Mouse (Mus musculus) hindbrain, embryonic 15.5 days (tissue): ENCODE measurements around the gene Chsy1. TPM values are rescaled to one million over a fixed set of nuclear protein-coding genes. Genes with fewer than 3 reads are reported as not detected.

Source experiments
- ATAC-seq: fragments of 200-750 bp; cut with Nextera tagmentation; 2 replicates; pipeline ENCODE4 v1.8.0; 2017; ENCODE audit warnings: low read depth, moderate number of reproducible peaks, moderate TSS enrichment; ENCODE audit not compliant: low FRiP score
- H3K27ac ChIP-seq: fragments of 300-500 bp; sonication (generic); replicated peaks from 2 replicates; pipeline ENCODE4 v1.5.1; 2015; ENCODE audit warnings: mild to moderate bottlenecking, inconsistent platforms
- H3K27me3 ChIP-seq: fragments of 300-500 bp; sonication (generic); 2 replicates; pipeline ENCODE4 v1.6.1; 2015; ENCODE audit warnings: control low read depth, inconsistent platforms
- H3K36me3 ChIP-seq: fragments of 300-500 bp; sonication (generic); 2 replicates; pipeline ENCODE4 v1.6.1; 2015; ENCODE audit warnings: control low read depth, inconsistent platforms
- H3K4me1 ChIP-seq: fragments of 300-500 bp; sonication (generic); replicated peaks from 2 replicates; pipeline ENCODE4 v1.6.1; 2015; ENCODE audit warnings: control low read depth, inconsistent platforms
- H3K4me2 ChIP-seq: fragments of 300-500 bp; sonication (generic); 2 replicates; pipeline ENCODE4 v1.6.1; 2015; ENCODE audit warnings: moderate library complexity, mild to moderate bottlenecking, inconsistent platforms
- H3K4me3 ChIP-seq: fragments of 300-500 bp; sonication (generic); 2 replicates; pipeline ENCODE4 v1.5.1; 2015; ENCODE audit warnings: mild to moderate bottlenecking, inconsistent platforms
- H3K9ac ChIP-seq: fragments of 300-500 bp; sonication (generic); 2 replicates; pipeline ENCODE4 v1.6.1; 2015; ENCODE audit warnings: inconsistent platforms
- H3K9me3 ChIP-seq: fragments of 300-500 bp; sonication (generic); 2 replicates; pipeline ENCODE4 v1.6.1; 2016; ENCODE audit warnings: control low read depth, inconsistent platforms
- WGBS: fragments of 180-500 bp; shearing (Covaris S2); methylation state at CpG from one replicate; pipeline ENCODE4 v1.1.7; 2015; 5-methylcytosine and 5-hydroxymethylcytosine counted together
- polyA plus RNA-seq: library from polyadenylated mRNA; unstranded; fragments of >200 nt; fragmentation: Nextera tagmentation; extraction: Ambion mirVana; gene quantifications from 2 replicates; pipeline ENCODE4 v1.2.1, GENCODE M21; 2015

Gene Chsy1
- polyA plus RNA-seq, 1 experiment from 2014 or later = 9.2 TPM

GRCm38 (mm10) chr7:66111211-66111610, 1.9 kb downstream of the Chsy1 start:
- Histone ChIP-seq H3K4me3 (peak overlapping the region; percentile 78), H3K9me3 (no peaks in the 10 kb centered on the region), H3K27me3 (no peaks in the 10 kb centered on the region; the same call in 1 of the 2 replicates), H3K9ac (peak overlapping the region; percentile 79; the same call in 1 of the 2 replicates), H3K36me3 (no peaks in the 10 kb centered on the region), H3K4me1 (peaks cover 49% of the 10 kb centered on the region), H3K4me2 (peak overlapping the region; percentile 96), H3K27ac (0 out of 2 replicates have a peak overlapping the region, but pooled peaks have one; percentile 94)
- 52% methylated on average over 10 of the region's 10 CpGs for WGBS
- ATAC-seq = no peak

- Histone ChIP-seq H3K4me2 (0 out of 2 replicates have a peak overlapping the region, but pooled peaks have one; percentile 1), H3K4me1 (peaks cover 59% of the 10 kb centered on the region), H3K4me3 (no peak overlapping the region), H3K9ac (no peak overlapping the region), H3K36me3 (no peaks in the 10 kb centered on the region), H3K9me3 (no peaks in the 10 kb centered on the region), H3K27me3 (no peaks in the 10 kb centered on the region), H3K27ac (no peak overlapping the region)
- ATAC-seq = no peak
- 84% methylated on average over 3 of the region's 3 CpGs for WGBS
Observed at GRCm38 (mm10) chr7:66113561-66113960, 4.2 kb downstream of the Chsy1 start.

- H3K27me3 ChIP-seq = no peaks in the 10 kb centered on the region
- no peak overlapping the region for H3K4me3 ChIP-seq
- H3K4me1 ChIP-seq = peaks cover 69% of the 10 kb centered on the region
- WGBS = 80% methylated on average over 11 of the region's 11 CpGs
- no peak overlapping the region for H3K27ac ChIP-seq
- no peak for ATAC-seq
- no peak overlapping the region for H3K9ac ChIP-seq
- H3K4me2 ChIP-seq = no peak overlapping the region
- H3K9me3 ChIP-seq = no peaks in the 10 kb centered on the region
- H3K36me3 ChIP-seq = no peaks in the 10 kb centered on the region
Observed at GRCm38 (mm10) chr7:66115821-66116343, 6.6 kb downstream of the Chsy1 start.

- H3K4me1 ChIP-seq = peaks cover 70% of the 10 kb centered on the region
- no peak for ATAC-seq
- 75% methylated on average over 8 of the region's 8 CpGs for WGBS
Observed at GRCm38 (mm10) chr7:66116906-66117482, 7.7 kb downstream of the Chsy1 start.

GRCm38 (mm10) chr7:66118046-66118445, 8.7 kb downstream of the Chsy1 start:
- no peak for ATAC-seq
- Histone ChIP-seq H3K4me3 (no peak overlapping the region), H3K9ac (no peak overlapping the region), H3K27ac (no peak overlapping the region), H3K4me2 (no peak overlapping the region), H3K27me3 (no peaks in the 10 kb centered on the region), H3K4me1 (peaks cover 66% of the 10 kb centered on the region), H3K36me3 (no peaks in the 10 kb centered on the region), H3K9me3 (no peaks in the 10 kb centered on the region)
- 91% methylated on average over 3 of the region's 3 CpGs for WGBS

More at GRCm38 (mm10) chr7:66116906-66117482, 7.7 kb downstream of the Chsy1 start:
- H3K27ac ChIP-seq = no peak overlapping the region
- H3K9ac ChIP-seq = no peak overlapping the region
- no peak overlapping the region for H3K4me2 ChIP-seq
- no peaks in the 10 kb centered on the region for H3K9me3 ChIP-seq
- no peak overlapping the region for H3K4me3 ChIP-seq
- H3K27me3 ChIP-seq = no peaks in the 10 kb centered on the region
- no peaks in the 10 kb centered on the region for H3K36me3 ChIP-seq

GRCm38 (mm10) chr7:66118796-66119195, 9.5 kb downstream of the Chsy1 start:
- H3K27me3 ChIP-seq = no peaks in the 10 kb centered on the region
- 60% methylated on average over 7 of the region's 7 CpGs for WGBS
- no peak overlapping the region for H3K4me2 ChIP-seq
- no peak overlapping the region for H3K4me3 ChIP-seq
- no peaks in the 10 kb centered on the region for H3K36me3 ChIP-seq
- H3K27ac ChIP-seq = no peak overlapping the region
- ATAC-seq = no peak
- H3K9me3 ChIP-seq = no peaks in the 10 kb centered on the region
- no peak overlapping the region for H3K9ac ChIP-seq
- H3K4me1 ChIP-seq = peaks cover 59% of the 10 kb centered on the region

- 0 out of 2 replicates have a peak overlapping the region, but pooled peaks have one; percentile 16 for H3K27ac ChIP-seq
- ATAC-seq = no peak
- no peaks in the 10 kb centered on the region for H3K27me3 ChIP-seq
- H3K36me3 ChIP-seq = peaks cover under 1% of the 10 kb centered on the region; the same call in 1 of the 2 replicates
- H3K4me1 ChIP-seq = peaks cover 52% of the 10 kb centered on the region
- no peak overlapping the region for H3K4me2 ChIP-seq
- no peak overlapping the region for H3K4me3 ChIP-seq
- no peak overlapping the region for H3K9ac ChIP-seq
- no peaks in the 10 kb centered on the region for H3K9me3 ChIP-seq
- 67% methylated on average over 1 of the region's 1 CpGs for WGBS
Observed at GRCm38 (mm10) chr7:66120139-66120538, 10.8 kb downstream of the Chsy1 start.

GRCm38 (mm10) chr7:66120702-66121396, 11.5 kb downstream of the Chsy1 start:
- peaks cover 7% of the 10 kb centered on the region; the same call in 1 of the 2 replicates for H3K36me3 ChIP-seq
- peaks cover 48% of the 10 kb centered on the region for H3K4me1 ChIP-seq
- no peaks in the 10 kb centered on the region for H3K27me3 ChIP-seq
- H3K4me2 ChIP-seq = no peak overlapping the region
- 53% methylated on average over 7 of the region's 7 CpGs for WGBS
- H3K27ac ChIP-seq = peak overlapping the region; percentile 16; the same call in 1 of the 2 replicates
- no peak overlapping the region for H3K4me3 ChIP-seq
- ATAC-seq = no peak
- H3K9ac ChIP-seq = no peak overlapping the region
- H3K9me3 ChIP-seq = no peaks in the 10 kb centered on the region

- 74% methylated on average over 11 of the region's 11 CpGs for WGBS
- Histone ChIP-seq H3K36me3 (peaks cover 16% of the 10 kb centered on the region; the same call in 1 of the 2 replicates), H3K4me1 (peaks cover 53% of the 10 kb centered on the region)
Observed at GRCm38 (mm10) chr7:66124551-66124968, 15.2 kb downstream of the Chsy1 start.

GRCm38 (mm10) chr7:66125368-66125767, 16.1 kb downstream of the Chsy1 start:
- no peak for ATAC-seq
- Histone ChIP-seq H3K27me3 (no peaks in the 10 kb centered on the region), H3K4me1 (peaks cover 45% of the 10 kb centered on the region), H3K9me3 (no peaks in the 10 kb centered on the region), H3K36me3 (peaks cover 17% of the 10 kb centered on the region; the same call in 1 of the 2 replicates), H3K9ac (no peak overlapping the region), H3K27ac (no peak overlapping the region), H3K4me2 (no peak overlapping the region), H3K4me3 (no peak overlapping the region)
- 93% methylated on average over 14 of the region's 14 CpGs for WGBS

More at GRCm38 (mm10) chr7:66124551-66124968, 15.2 kb downstream of the Chsy1 start:
- Histone ChIP-seq H3K27ac (no peak overlapping the region), H3K4me2 (no peak overlapping the region), H3K27me3 (no peaks in the 10 kb centered on the region), H3K9me3 (no peaks in the 10 kb centered on the region), H3K4me3 (no peak overlapping the region), H3K9ac (no peak overlapping the region)
- ATAC-seq = no peak

GRCm38 (mm10) chr7:66127951-66128645, 18.8 kb downstream of the Chsy1 start:
- H3K4me1 ChIP-seq = peaks cover 26% of the 10 kb centered on the region
- no peak overlapping the region for H3K27ac ChIP-seq
- no peaks in the 10 kb centered on the region for H3K27me3 ChIP-seq
- H3K4me2 ChIP-seq = no peak overlapping the region
- no peak overlapping the region for H3K9ac ChIP-seq
- peaks cover 20% of the 10 kb centered on the region; the same call in 1 of the 2 replicates for H3K36me3 ChIP-seq
- H3K4me3 ChIP-seq = no peak overlapping the region
- WGBS = 33% methylated on average over 4 of the region's 4 CpGs
- no peaks in the 10 kb centered on the region for H3K9me3 ChIP-seq
- ATAC-seq = peak; percentile 63
